Mouse (Mus musculus): Measurements from ENCODE around the gene Cdkl4. TPM values are rescaled to one million over a fixed set of nuclear protein-coding genes. Genes with fewer than 3 reads are reported as not detected.

Gene Cdkl4
- total and polyA plus RNA-seq, 2 experiments from 2014 or later = 6.4 to 8.6 TPM

DNA sequence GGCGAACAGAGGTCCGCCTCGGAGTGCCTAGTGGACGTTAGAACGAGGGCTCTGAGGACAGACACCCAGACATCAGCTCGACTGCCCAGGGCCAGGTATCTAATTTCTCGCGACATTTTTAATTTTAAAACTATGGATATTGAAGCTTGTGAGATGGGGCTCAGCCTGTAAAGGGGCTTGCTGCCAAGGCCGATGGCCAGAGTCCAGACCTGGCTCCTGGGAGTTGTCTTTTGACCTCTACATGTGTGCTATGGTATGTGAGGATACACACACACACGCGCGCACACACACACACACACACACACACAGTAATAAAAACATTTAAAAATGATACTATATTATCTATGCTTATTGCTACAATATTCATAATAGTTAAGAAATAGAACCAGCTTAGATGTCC lies 58.8 kb downstream of the Cdkl4 start:
- Histone ChIP-seq H3K9ac (no peak overlapping the region), H3K4me2 (ENCODE audit: low read depth) (no peak overlapping the region), H3K27me3 (ENCODE audit: insufficient read depth, low read length) (no peaks in the 10 kb centered on the region), H3K4me1 (ENCODE audit: insufficient read depth) (no peaks in the 10 kb centered on the region), H3K9me3 (ENCODE audit: low read length) (no peaks in the 10 kb centered on the region), H3K36me3 (ENCODE audit: insufficient read depth) (no peaks in the 10 kb centered on the region), H3K27ac (ENCODE audit: low read depth, low read length) (no peak overlapping the region), H3K4me3 (ENCODE audit: low read depth, low read length) (no peak overlapping the region)
- no peak for ATAC-seq
- 96% methylated on average over 12 of the region's 12 CpGs for WGBS
- TF ChIP-seq CTCF (IDR thresholded peaks at IDR 0.05; ENCODE audit: low read depth) = no peak
- DNase-seq = no peak

DNA sequence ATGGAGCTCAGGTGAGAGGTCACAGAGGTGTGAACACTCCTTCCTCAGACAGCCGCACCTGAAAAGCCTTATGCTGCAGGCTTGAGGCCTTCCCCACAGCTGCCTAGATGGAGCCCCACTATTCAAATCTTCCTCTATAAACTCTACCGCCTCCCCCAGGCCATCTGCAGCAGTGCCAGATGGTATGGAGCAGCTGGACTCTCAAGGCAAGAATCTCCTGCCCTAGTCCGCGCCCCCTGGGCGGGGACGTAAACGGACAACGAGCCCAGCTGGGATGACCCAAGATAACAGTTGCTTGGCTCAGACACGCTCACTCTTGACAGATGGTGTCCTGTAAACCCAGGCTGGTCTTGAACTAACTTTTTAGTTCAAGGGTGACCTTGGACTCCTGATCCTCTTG lies 60.4 kb downstream of the Cdkl4 start:
- no peak for TF ChIP-seq CTCF (IDR thresholded peaks at IDR 0.05; ENCODE audit: low read depth)
- no peak for DNase-seq
- H3K4me3 ChIP-seq (ENCODE audit: low read depth, low read length) = no peak overlapping the region

DNA sequence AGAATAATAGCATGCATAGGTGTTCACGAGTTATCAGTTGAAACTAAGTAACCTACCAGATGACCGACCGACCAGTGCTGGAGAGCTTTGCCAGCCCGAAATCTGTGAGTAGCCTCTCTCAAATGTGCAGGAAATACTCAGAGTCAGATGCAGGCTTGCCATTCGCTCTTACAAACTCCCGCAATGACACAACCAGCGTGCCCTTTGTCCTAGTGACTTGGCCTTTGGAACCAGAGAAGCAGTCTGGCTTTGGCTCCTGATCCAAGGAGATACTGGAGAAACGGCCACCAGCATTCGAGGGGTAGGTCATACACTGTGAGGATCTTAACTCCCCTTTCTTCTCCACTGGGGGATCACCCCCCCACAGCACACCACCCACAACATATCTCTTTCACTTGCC lies 61.7 kb downstream of the Cdkl4 start:
- no peak overlapping the region for H3K9ac ChIP-seq
- no peak overlapping the region for H3K27ac ChIP-seq (ENCODE audit: low read depth, low read length)
- DNase-seq = no peak
- WGBS = 89% methylated on average over 9 of the region's 9 CpGs
- no peaks in the 10 kb centered on the region for H3K27me3 ChIP-seq (ENCODE audit: insufficient read depth, low read length)
- H3K9me3 ChIP-seq (ENCODE audit: low read length) = no peaks in the 10 kb centered on the region
- H3K4me1 ChIP-seq (ENCODE audit: insufficient read depth) = no peaks in the 10 kb centered on the region
- no peak for ATAC-seq
- H3K36me3 ChIP-seq (ENCODE audit: insufficient read depth) = no peaks in the 10 kb centered on the region
- no peak for TF ChIP-seq CTCF (IDR thresholded peaks at IDR 0.05; ENCODE audit: low read depth)
- H3K4me3 ChIP-seq (ENCODE audit: low read depth, low read length) = no peak overlapping the region
- no peak overlapping the region for H3K4me2 ChIP-seq (ENCODE audit: low read depth)

More for the DNA sequence above, 60.4 kb downstream of the Cdkl4 start:
- no peak overlapping the region for H3K9ac ChIP-seq
- H3K27ac ChIP-seq (ENCODE audit: low read depth, low read length) = no peak overlapping the region
- 89% methylated on average over 9 of the region's 9 CpGs for WGBS
- H3K4me2 ChIP-seq (ENCODE audit: low read depth) = no peak overlapping the region
- no peaks in the 10 kb centered on the region for H3K36me3 ChIP-seq (ENCODE audit: insufficient read depth)
- H3K4me1 ChIP-seq (ENCODE audit: insufficient read depth) = no peaks in the 10 kb centered on the region
- H3K27me3 ChIP-seq (ENCODE audit: insufficient read depth, low read length) = no peaks in the 10 kb centered on the region
- ATAC-seq = no peak
- no peaks in the 10 kb centered on the region for H3K9me3 ChIP-seq (ENCODE audit: low read length)

DNA sequence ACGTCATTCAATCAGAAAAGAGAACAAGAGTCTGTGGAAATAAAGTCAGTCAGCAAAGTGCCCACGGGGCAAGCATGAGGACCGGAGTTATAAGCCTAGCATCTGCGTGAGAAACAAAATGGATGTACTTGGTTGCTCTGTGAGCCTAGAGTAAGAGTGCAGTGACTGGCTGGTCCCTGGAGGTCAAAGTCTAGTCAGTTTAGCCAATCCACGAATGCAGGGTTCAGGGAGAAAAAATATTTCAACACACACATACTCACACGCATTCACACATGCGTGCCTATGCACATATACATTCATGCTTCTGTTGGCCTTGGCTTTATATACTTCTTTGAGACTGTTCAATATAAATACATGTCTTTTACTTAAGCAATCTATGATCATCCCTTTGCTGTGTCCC lies 62.1 kb downstream of the Cdkl4 start:
- no peak overlapping the region for H3K4me3 ChIP-seq (ENCODE audit: low read depth, low read length)
- no peak overlapping the region for H3K27ac ChIP-seq (ENCODE audit: low read depth, low read length)
- TF ChIP-seq CTCF (IDR thresholded peaks at IDR 0.05; ENCODE audit: low read depth) = no peak
- H3K9ac ChIP-seq = no peak overlapping the region
- H3K27me3 ChIP-seq (ENCODE audit: insufficient read depth, low read length) = no peaks in the 10 kb centered on the region
- H3K36me3 ChIP-seq (ENCODE audit: insufficient read depth) = no peaks in the 10 kb centered on the region
- H3K9me3 ChIP-seq (ENCODE audit: low read length) = no peaks in the 10 kb centered on the region
- WGBS = 91% methylated on average over 7 of the region's 7 CpGs
- H3K4me1 ChIP-seq (ENCODE audit: insufficient read depth) = no peaks in the 10 kb centered on the region
- H3K4me2 ChIP-seq (ENCODE audit: low read depth) = no peak overlapping the region
- DNase-seq (no peak), ATAC-seq (no peak)

DNA sequence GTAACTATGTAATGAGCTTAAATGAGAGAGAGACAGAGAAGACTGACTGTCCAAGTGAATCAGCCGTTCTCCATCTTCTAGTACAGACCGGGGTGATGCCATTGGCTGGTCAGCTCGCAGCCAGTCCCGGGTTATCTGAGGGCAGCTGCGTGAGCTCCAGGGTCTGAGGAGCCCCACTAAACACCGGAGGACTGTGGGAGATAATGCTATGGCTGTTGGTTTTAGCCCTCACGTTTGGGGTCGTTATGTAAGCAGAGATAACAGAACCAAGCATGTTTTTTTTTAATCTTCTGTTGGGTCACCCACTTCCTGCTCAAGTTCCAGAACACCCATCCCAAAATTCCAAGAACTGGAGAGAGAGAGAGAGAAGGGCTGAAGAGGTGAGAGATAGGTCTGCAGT lies 63.8 kb downstream of the Cdkl4 start:
- Histone ChIP-seq H3K9ac (no peak overlapping the region), H3K4me3 (ENCODE audit: low read depth, low read length) (no peak overlapping the region), H3K9me3 (ENCODE audit: low read length) (no peaks in the 10 kb centered on the region), H3K4me2 (ENCODE audit: low read depth) (no peak overlapping the region), H3K4me1 (ENCODE audit: insufficient read depth) (no peaks in the 10 kb centered on the region), H3K27ac (ENCODE audit: low read depth, low read length) (no peak overlapping the region), H3K36me3 (ENCODE audit: insufficient read depth) (no peaks in the 10 kb centered on the region), H3K27me3 (ENCODE audit: insufficient read depth, low read length) (no peaks in the 10 kb centered on the region)
- DNase-seq (no peak), ATAC-seq (no peak)
- 90% methylated on average over 8 of the region's 8 CpGs for WGBS
- no peak for TF ChIP-seq CTCF (IDR thresholded peaks at IDR 0.05; ENCODE audit: low read depth)

DNA sequence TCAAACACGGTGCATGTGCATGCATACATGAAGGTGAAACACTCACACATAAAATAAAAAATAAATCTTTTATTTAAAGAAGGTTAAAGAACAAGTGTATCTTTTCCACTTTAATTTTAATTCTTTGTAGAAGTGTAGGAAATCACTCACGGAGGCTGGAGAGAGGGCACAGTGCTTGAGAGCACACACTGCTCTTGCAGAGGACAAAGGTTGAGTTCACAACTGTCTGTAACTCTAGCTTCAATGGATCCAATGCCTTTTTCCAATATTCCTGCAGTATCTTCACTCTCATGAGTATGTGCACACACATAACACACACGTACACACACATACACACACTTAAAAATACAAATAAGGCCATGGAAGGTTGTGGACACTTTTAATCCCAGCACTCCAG lies 67.2 kb downstream of the Cdkl4 start:
- H3K4me3 ChIP-seq (ENCODE audit: low read depth, low read length) = no peak overlapping the region
- WGBS = 86% methylated on average over 3 of the region's 3 CpGs

DNA sequence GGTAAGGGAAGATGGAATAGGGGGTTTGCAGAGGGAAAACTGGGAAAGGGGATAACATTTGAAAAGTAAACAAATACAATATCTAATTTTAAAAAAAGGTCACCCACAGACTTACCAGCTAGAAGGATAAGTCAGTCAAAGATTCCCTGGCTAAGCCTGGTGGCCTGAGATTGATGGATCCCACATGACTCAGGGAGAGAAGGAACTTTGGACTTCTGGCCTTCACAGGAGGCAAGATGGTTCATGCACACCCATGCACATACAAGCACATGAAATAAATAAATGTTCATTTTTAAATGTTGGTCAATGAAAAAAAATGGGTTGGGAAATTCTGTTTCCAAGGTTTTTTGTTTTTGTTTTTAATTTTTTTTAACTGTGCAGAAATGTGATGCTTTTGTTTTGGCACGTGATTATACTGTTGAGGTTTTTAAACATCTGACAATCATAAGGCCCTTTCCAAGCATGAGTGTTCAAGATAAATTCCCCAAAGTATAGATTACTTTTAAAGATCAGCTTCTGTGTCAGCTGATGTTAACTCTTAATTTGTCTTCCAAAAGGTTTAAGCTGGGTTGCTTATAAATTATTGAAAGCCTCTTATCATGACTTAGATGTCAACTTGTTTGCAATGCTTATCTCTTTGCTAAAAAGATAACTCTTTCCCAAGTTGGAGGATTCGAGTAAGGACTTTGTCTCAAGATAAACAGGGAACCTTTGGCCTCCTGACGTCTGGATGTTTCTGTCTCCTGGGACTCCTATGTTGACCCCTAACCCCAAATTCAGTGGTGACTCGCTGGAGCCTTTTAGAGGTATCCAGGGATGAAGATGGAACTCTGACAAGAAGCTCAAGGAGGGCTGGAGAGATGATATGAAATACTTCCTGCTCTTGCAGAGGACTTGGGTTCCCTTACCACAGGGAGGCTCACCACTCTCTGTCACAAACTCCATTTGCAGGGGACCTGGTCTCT lies 67.8 kb downstream of the Cdkl4 start:
- 67% methylated on average over 4 of the region's 4 CpGs for WGBS
- no peak for TF ChIP-seq CTCF (IDR thresholded peaks at IDR 0.05; ENCODE audit: low read depth)

More for the DNA sequence above, 67.2 kb downstream of the Cdkl4 start:
- Histone ChIP-seq H3K9ac (no peak overlapping the region), H3K27me3 (ENCODE audit: insufficient read depth, low read length) (no peaks in the 10 kb centered on the region), H3K9me3 (ENCODE audit: low read length) (no peaks in the 10 kb centered on the region), H3K4me1 (ENCODE audit: insufficient read depth) (no peaks in the 10 kb centered on the region), H3K4me2 (ENCODE audit: low read depth) (no peak overlapping the region), H3K36me3 (ENCODE audit: insufficient read depth) (no peaks in the 10 kb centered on the region), H3K27ac (ENCODE audit: low read depth, low read length) (no peak overlapping the region)
- no peak for TF ChIP-seq CTCF (IDR thresholded peaks at IDR 0.05; ENCODE audit: low read depth)
- DNase-seq (no peak), ATAC-seq (no peak)

More for the DNA sequence above, 67.8 kb downstream of the Cdkl4 start:
- no peak overlapping the region for H3K4me3 ChIP-seq (ENCODE audit: low read depth, low read length)
- ATAC-seq (no peak), DNase-seq (no peak)
- no peak overlapping the region for H3K9ac ChIP-seq
- no peaks in the 10 kb centered on the region for H3K27me3 ChIP-seq (ENCODE audit: insufficient read depth, low read length)
- no peak overlapping the region for H3K27ac ChIP-seq (ENCODE audit: low read depth, low read length)
- H3K4me2 ChIP-seq (ENCODE audit: low read depth) = no peak overlapping the region
- H3K36me3 ChIP-seq (ENCODE audit: insufficient read depth) = no peaks in the 10 kb centered on the region
- no peaks in the 10 kb centered on the region for H3K9me3 ChIP-seq (ENCODE audit: low read length)
- H3K4me1 ChIP-seq (ENCODE audit: insufficient read depth) = no peaks in the 10 kb centered on the region

Data from forebrain, postnatal 0 days (tissue).